Mouse (Mus musculus) forebrain, postnatal 0 days (tissue): ENCODE results near the gene Tns1. TPM values are rescaled to one million over a fixed set of nuclear protein-coding genes. Genes with fewer than 3 reads are reported as not detected.

Experiments used
- ATAC-seq: fragments of 200-750 bp; cut with Nextera tagmentation; 2 replicates; pipeline ENCODE4 v1.8.0; 2017; ENCODE audit warnings: mild to moderate bottlenecking, moderate library complexity
- DNase-seq: peaks from one replicate; pipeline ENCODE4 v3.0.0-alpha.2; 2015
- H3K27ac ChIP-seq: fragments of 300-500 bp; sonication (generic); 2 replicates; pipeline ENCODE4 v1.5.1; 2014; ENCODE audit warnings: low read depth, mild to moderate bottlenecking, antibody characterized with exemption, low read length, moderate library complexity, mixed read lengths
- H3K27me3 ChIP-seq: fragments of 300-500 bp; sonication (generic); 2 replicates; pipeline ENCODE4 v1.6.1; 2014; ENCODE audit warnings: mild to moderate bottlenecking, low read length, mixed read lengths; ENCODE audit not compliant: insufficient read depth
- H3K36me3 ChIP-seq: fragments of 300-500 bp; sonication (generic); 2 replicates; pipeline ENCODE4 v1.6.1; 2014; ENCODE audit warnings: mild to moderate bottlenecking, moderate library complexity; ENCODE audit not compliant: insufficient read depth
- H3K4me1 ChIP-seq: fragments of 300-500 bp; sonication (generic); 2 replicates; pipeline ENCODE4 v1.6.1; 2014; ENCODE audit warnings: antibody characterized with exemption; ENCODE audit not compliant: insufficient read depth
- H3K4me2 ChIP-seq: fragments of 300-500 bp; sonication (generic); 2 replicates; pipeline ENCODE4 v1.6.1; 2014; ENCODE audit warnings: low read depth, mild to moderate bottlenecking, moderate library complexity
- H3K4me3 ChIP-seq: fragments of 300-500 bp; sonication (generic); 2 replicates; pipeline ENCODE4 v1.5.1; 2014; ENCODE audit warnings: low read depth, low read length, mixed read lengths
- H3K9ac ChIP-seq: fragments of 300-500 bp; sonication (generic); 2 replicates; pipeline ENCODE4 v1.6.1; 2014; ENCODE audit warnings: mild to moderate bottlenecking
- H3K9me3 ChIP-seq: fragments of 300-500 bp; sonication (generic); 2 replicates; pipeline ENCODE4 v1.6.1; 2016; ENCODE audit warnings: low read length
- CTCF ChIP-seq: sonication (generic); IDR thresholded peaks from 2 replicates; pipeline ENCODE4 v1.5.1; 2016; ENCODE audit warnings: antibody characterized with exemption, control low read depth, low read depth
- WGBS: fragments of 180-500 bp; shearing (Covaris S2); extraction: QIAGEN DNeasy Blood & Tissue Kit; methylation state at CpG from one replicate; pipeline ENCODE4 v1.1.7; 2014; 5-methylcytosine and 5-hydroxymethylcytosine counted together
- polyA plus RNA-seq: library from polyadenylated mRNA; unstranded; fragments of >200 nt; fragmentation: Nextera tagmentation; extraction: Ambion mirVana; gene quantifications from 2 replicates; pipeline ENCODE4 v1.2.1, GENCODE M21; 2015
- total RNA-seq: library from RNA; depleted of rRNA; stranded (reverse); fragments of >200 nt; gene quantifications from 2 replicates; pipeline ENCODE4 v1.2.3, GENCODE M21; 2014

Tns1 gene
- total and polyA plus RNA-seq, 2 experiments from 2014 or later: 7.0 to 21.8 TPM

DNA sequence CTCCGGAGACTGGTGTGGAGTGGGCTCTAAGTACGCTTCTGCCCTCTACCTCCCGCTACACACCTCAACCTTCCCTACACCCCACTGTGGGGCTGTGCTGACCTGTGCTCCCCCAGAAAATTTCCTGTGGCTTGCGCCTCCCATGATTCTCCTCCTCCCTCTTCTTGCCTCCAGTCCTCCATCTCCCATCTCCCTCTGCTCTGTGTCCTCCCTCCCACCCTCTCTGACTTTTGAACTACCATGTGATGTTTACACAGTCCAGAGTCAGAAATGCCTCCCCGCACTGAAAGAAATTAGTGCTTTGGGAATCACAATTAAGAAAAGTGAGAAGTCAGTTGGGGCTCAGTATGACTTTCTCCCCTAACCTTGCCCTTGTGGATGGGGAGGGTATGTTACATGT lies 64.7 kb downstream of the Tns1 start:
- no peaks in the 10 kb centered on the region for H3K27me3 ChIP-seq
- no peak for ATAC-seq
- DNase-seq: no peak
- no peak for TF ChIP-seq CTCF
- WGBS: 97% methylated on average over 5 of the region's 5 CpGs
- H3K36me3 ChIP-seq: no peaks in the 10 kb centered on the region
- H3K4me2 ChIP-seq: no peak overlapping the region
- H3K27ac ChIP-seq: no peak overlapping the region
- no peak overlapping the region for H3K9ac ChIP-seq
- no peak overlapping the region for H3K4me3 ChIP-seq
- no peaks in the 10 kb centered on the region for H3K9me3 ChIP-seq
- H3K4me1 ChIP-seq: no peaks in the 10 kb centered on the region

GRCm38 (mm10) chr1:74058771-74059170 lies 65.5 kb downstream of the Tns1 start:
- Histone ChIP-seq H3K27me3 (no peaks in the 10 kb centered on the region), H3K4me3 (no peak overlapping the region), H3K4me1 (no peaks in the 10 kb centered on the region), H3K9ac (no peak overlapping the region), H3K9me3 (no peaks in the 10 kb centered on the region), H3K4me2 (no peak overlapping the region), H3K27ac (no peak overlapping the region), H3K36me3 (no peaks in the 10 kb centered on the region)
- ATAC-seq (no peak), DNase-seq (no peak)
- 92% methylated on average over 4 of the region's 4 CpGs for WGBS
- no peak for TF ChIP-seq CTCF

DNA sequence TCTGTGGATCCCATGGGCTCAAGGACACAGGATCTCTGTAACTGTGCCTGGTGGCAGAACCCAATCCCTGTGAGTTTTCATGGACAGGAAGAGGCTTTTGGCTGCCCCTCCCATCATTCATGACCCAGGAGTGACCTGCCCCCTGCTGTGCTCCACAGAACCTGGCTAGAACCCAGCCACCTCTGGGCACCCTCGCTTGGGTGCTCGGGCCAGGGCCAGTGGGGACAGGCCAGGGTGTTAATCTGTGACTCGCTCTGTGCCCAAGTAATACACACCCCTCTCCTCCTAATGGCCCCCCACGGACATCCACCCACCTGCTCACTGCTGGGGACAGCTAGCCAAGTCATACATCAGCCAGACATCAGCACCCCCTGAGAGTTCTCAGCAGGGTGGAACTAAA lies 65.9 kb downstream of the Tns1 start:
- Histone ChIP-seq H3K4me1 (no peaks in the 10 kb centered on the region), H3K27ac (no peak overlapping the region), H3K9me3 (no peaks in the 10 kb centered on the region), H3K36me3 (no peaks in the 10 kb centered on the region), H3K27me3 (no peaks in the 10 kb centered on the region), H3K4me2 (no peak overlapping the region), H3K9ac (no peak overlapping the region), H3K4me3 (no peak overlapping the region)
- DNase-seq (no peak), ATAC-seq (no peak)
- WGBS: 88% methylated on average over 4 of the region's 4 CpGs
- TF ChIP-seq CTCF: no peak

GRCm38 (mm10) chr1:74057501-74057900 lies 66.7 kb downstream of the Tns1 start:
- H3K9ac ChIP-seq: no peak overlapping the region
- WGBS: 77% methylated on average over 5 of the region's 5 CpGs
- no peaks in the 10 kb centered on the region for H3K4me1 ChIP-seq
- no peak overlapping the region for H3K4me2 ChIP-seq
- H3K4me3 ChIP-seq: no peak overlapping the region
- ATAC-seq (no peak), DNase-seq (no peak)
- H3K9me3 ChIP-seq: no peaks in the 10 kb centered on the region
- no peaks in the 10 kb centered on the region for H3K27me3 ChIP-seq
- no peak overlapping the region for H3K27ac ChIP-seq
- TF ChIP-seq CTCF: no peak
- no peaks in the 10 kb centered on the region for H3K36me3 ChIP-seq

GRCm38 (mm10) chr1:74055552-74055951 lies 68.7 kb downstream of the Tns1 start:
- TF ChIP-seq CTCF: no peak
- 89% methylated on average over 4 of the region's 4 CpGs for WGBS
- H3K9ac ChIP-seq: no peak overlapping the region

GRCm38 (mm10) chr1:74054471-74054870 lies 69.8 kb downstream of the Tns1 start:
- 78% methylated on average over 3 of the region's 3 CpGs for WGBS
- Histone ChIP-seq H3K4me3 (no peak overlapping the region), H3K4me2 (no peak overlapping the region), H3K9ac (no peak overlapping the region), H3K27me3 (no peaks in the 10 kb centered on the region), H3K9me3 (no peaks in the 10 kb centered on the region), H3K36me3 (no peaks in the 10 kb centered on the region), H3K4me1 (no peaks in the 10 kb centered on the region), H3K27ac (no peak overlapping the region)
- DNase-seq (no peak), ATAC-seq (no peak)
- TF ChIP-seq CTCF: no peak

More at GRCm38 (mm10) chr1:74055552-74055951, 68.7 kb downstream of the Tns1 start:
- H3K27ac ChIP-seq: no peak overlapping the region
- H3K9me3 ChIP-seq: no peaks in the 10 kb centered on the region
- no peak overlapping the region for H3K4me3 ChIP-seq
- H3K36me3 ChIP-seq: no peaks in the 10 kb centered on the region
- ATAC-seq (no peak), DNase-seq (no peak)
- H3K27me3 ChIP-seq: no peaks in the 10 kb centered on the region
- no peaks in the 10 kb centered on the region for H3K4me1 ChIP-seq
- H3K4me2 ChIP-seq: no peak overlapping the region

- WGBS: 52% methylated on average over 7 of the region's 7 CpGs
- ATAC-seq (no peak), DNase-seq (no peak)
- H3K9ac ChIP-seq: no peak overlapping the region
- no peak for TF ChIP-seq CTCF
- H3K27ac ChIP-seq: no peak overlapping the region
- H3K36me3 ChIP-seq: no peaks in the 10 kb centered on the region
- H3K4me3 ChIP-seq: no peak overlapping the region
- H3K27me3 ChIP-seq: no peaks in the 10 kb centered on the region
- H3K9me3 ChIP-seq: no peaks in the 10 kb centered on the region
- H3K4me2 ChIP-seq: no peak overlapping the region
- no peaks in the 10 kb centered on the region for H3K4me1 ChIP-seq
Measured at GRCm38 (mm10) chr1:74054007-74054406, 70.2 kb downstream of the Tns1 start.

DNA sequence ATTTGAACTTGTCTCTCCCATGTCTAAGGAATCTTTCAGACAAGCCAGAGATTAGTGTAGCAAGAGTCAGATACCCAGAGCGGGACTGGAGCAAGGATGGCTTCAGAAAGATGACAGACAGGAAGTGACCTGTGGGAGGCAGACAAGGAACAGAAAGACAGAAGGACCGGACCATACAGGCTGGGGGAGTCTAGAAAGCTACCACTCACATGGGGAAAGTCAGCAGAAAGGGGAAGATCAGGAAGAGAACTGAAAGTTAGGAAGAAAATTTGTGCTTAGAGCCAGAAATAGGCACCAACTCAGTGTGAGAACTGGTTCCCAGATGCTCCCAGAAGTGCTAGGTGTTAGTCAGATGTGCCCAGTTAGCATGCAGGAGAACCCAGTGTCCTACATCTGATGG lies 71.2 kb downstream of the Tns1 start:
- WGBS: 87% methylated on average over 2 of the region's 2 CpGs
- H3K27ac ChIP-seq: no peak overlapping the region
- ATAC-seq (no peak), DNase-seq (no peak)
- TF ChIP-seq CTCF: no peak
- H3K4me1 ChIP-seq: no peaks in the 10 kb centered on the region
- H3K9me3 ChIP-seq: no peaks in the 10 kb centered on the region
- H3K4me3 ChIP-seq: no peak overlapping the region
- H3K4me2 ChIP-seq: no peak overlapping the region
- H3K9ac ChIP-seq: no peak overlapping the region
- H3K27me3 ChIP-seq: no peaks in the 10 kb centered on the region
- no peaks in the 10 kb centered on the region for H3K36me3 ChIP-seq
